Mouse (Mus musculus) spleen, adult 2 months (tissue): ENCODE data around the gene Rfx4. TPM values are rescaled to one million over a fixed set of nuclear protein-coding genes. Genes with fewer than 3 reads are reported as not detected.

Experiments used
- DNase-seq, 2 experiments: peaks; one replicate each; pipeline versions ENCODE4 v3.0.0 to v3.0.0-alpha.2; 2012 to 2021; ENCODE audit warnings: low spot score in 2 of 2, low read depth in 1 of 2
- H3K27ac ChIP-seq: fragments of 200-500 bp; 2 replicates; pipeline ENCODE4 v1.5.1; 2012; ENCODE audit warnings: low read length, inconsistent platforms; ENCODE audit not compliant: insufficient read depth
- H3K27me3 ChIP-seq: fragments of 200-500 bp; 2 replicates; pipeline ENCODE4 v1.6.1; 2012; ENCODE audit warnings: mild to moderate bottlenecking, moderate library complexity, low read length, inconsistent platforms; ENCODE audit not compliant: control insufficient read depth, insufficient read depth
- H3K36me3 ChIP-seq: fragments of 200-500 bp; 2 replicates; pipeline ENCODE4 v1.6.1; 2012; ENCODE audit warnings: mild to moderate bottlenecking, low read length, inconsistent platforms; ENCODE audit not compliant: control insufficient read depth, insufficient read depth
- H3K4me1 ChIP-seq: fragments of 200-500 bp; 2 replicates; pipeline ENCODE4 v1.6.1; 2011; ENCODE audit warnings: inconsistent platforms; ENCODE audit not compliant: control insufficient read depth, insufficient read depth, insufficient read length
- H3K4me3 ChIP-seq: fragments of 200-500 bp; 2 replicates; pipeline ENCODE4 v1.5.1; 2011; ENCODE audit warnings: mild to moderate bottlenecking, inconsistent platforms; ENCODE audit not compliant: insufficient read depth, insufficient read length; ENCODE audit errors: extremely low read depth
- CTCF ChIP-seq: fragments of 200-500 bp; IDR thresholded peaks from 2 replicates; pipeline ENCODE4 v1.5.1; 2011; ENCODE audit warnings: mild to moderate bottlenecking, inconsistent platforms; ENCODE audit not compliant: insufficient read depth, insufficient read length, insufficient replicate concordance; ENCODE audit errors: extremely low read depth
- POLR2A ChIP-seq: fragments of 200-500 bp; IDR thresholded peaks from 2 replicates; pipeline ENCODE4 v1.6.1; 2011; ENCODE audit warnings: low read depth, low read length, inconsistent platforms
- WGBS: fragments of 180-500 bp; shearing (Covaris S2); methylation state at CpG from one replicate; pipeline ENCODE4 v1.1.7; 2018; 5-methylcytosine and 5-hydroxymethylcytosine counted together
- polyA plus RNA-seq: library from polyadenylated mRNA; depleted of rRNA; stranded (reverse); fragments of >200 nt; gene quantifications from 2 replicates; pipeline ENCODE4 v1.2.3, GENCODE M21; 2012; rRNA removed

Gene Rfx4
- polyA plus RNA-seq, 1 experiment: not detected

GRCm38 (mm10) chr10:84948970-84949683 lies 193.3 kb downstream of the Rfx4 start:
- H3K27ac ChIP-seq: no peak overlapping the region
- 88% methylated on average over 8 of the region's 8 CpGs for WGBS
- no peaks in the 10 kb centered on the region for H3K27me3 ChIP-seq
- TF ChIP-seq CTCF (no peak), POLR2A (no peak)
- H3K36me3 ChIP-seq: peaks cover 14% of the 10 kb centered on the region
- H3K4me1 ChIP-seq: no peaks in the 10 kb centered on the region
- DNase-seq: no peak
- H3K4me3 ChIP-seq: no peak overlapping the region

GRCm38 (mm10) chr10:84949684-84950010 lies 193.8 kb downstream of the Rfx4 start:
- 86% methylated on average over 3 of the region's 3 CpGs for WGBS
- H3K4me3 ChIP-seq: no peak overlapping the region
- TF ChIP-seq CTCF (no peak), POLR2A (no peak)
- H3K27me3 ChIP-seq: no peaks in the 10 kb centered on the region
- H3K27ac ChIP-seq: no peak overlapping the region
- no peak for DNase-seq
- no peaks in the 10 kb centered on the region for H3K4me1 ChIP-seq
- H3K36me3 ChIP-seq: peaks cover 14% of the 10 kb centered on the region

GRCm38 (mm10) chr10:84950384-84950783 lies 194.5 kb downstream of the Rfx4 start:
- Histone ChIP-seq H3K4me1 (no peaks in the 10 kb centered on the region), H3K27me3 (no peaks in the 10 kb centered on the region), H3K36me3 (peaks cover 14% of the 10 kb centered on the region), H3K4me3 (no peak overlapping the region), H3K27ac (no peak overlapping the region)
- no peak for DNase-seq
- no peak for TF ChIP-seq CTCF
- TF ChIP-seq POLR2A: no peak
- WGBS: 88% methylated on average over 4 of the region's 4 CpGs

DNA sequence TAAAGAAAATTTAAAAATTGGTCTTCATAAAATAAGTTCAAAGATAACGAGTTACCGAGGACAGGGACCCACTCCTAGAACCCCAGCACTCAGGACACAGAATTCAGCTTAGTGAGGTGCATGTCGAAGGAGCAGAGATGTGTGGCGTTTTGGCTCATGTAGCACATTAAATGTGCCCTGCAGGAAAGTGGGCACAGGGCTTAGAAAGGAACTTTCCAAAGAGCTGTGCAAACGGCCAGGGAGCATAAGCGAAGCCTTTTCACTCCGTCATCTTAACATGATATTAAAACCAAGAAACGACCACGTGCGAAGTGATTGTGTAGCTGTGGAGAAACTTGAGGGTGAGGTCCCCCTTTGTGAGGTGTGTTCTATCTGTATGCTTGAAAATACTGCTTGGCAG lies 198.4 kb downstream of the Rfx4 start:
- no peak for DNase-seq
- 92% methylated on average over 10 of the region's 10 CpGs for WGBS
- no peaks in the 10 kb centered on the region for H3K4me1 ChIP-seq
- no peak overlapping the region for H3K27ac ChIP-seq
- no peaks in the 10 kb centered on the region; the same call in 1 of the 2 replicates for H3K36me3 ChIP-seq
- no peak overlapping the region for H3K4me3 ChIP-seq
- no peaks in the 10 kb centered on the region for H3K27me3 ChIP-seq
- TF ChIP-seq CTCF: no peak

Other genes with a start within 250 kb of the Rfx4 start
- gene Ckap4, start 222.0 kb upstream of the Rfx4 start, polyA plus RNA-seq: 10.5 and 14.4 TPM in 2 replicates
- 81.2 and 103 TPM in 2 replicates for gene Tcp11l2, start 179.4 kb upstream of the Rfx4 start, polyA plus RNA-seq
- 4.5 and 4.8 TPM in 2 replicates for gene Polr3b, start 133.8 kb upstream of the Rfx4 start, polyA plus RNA-seq
- 4.9 and 5.5 TPM in 2 replicates for gene Ric8b, start 161.6 kb downstream of the Rfx4 start, polyA plus RNA-seq